Mouse (Mus musculus): Measurements from ENCODE around the gene Dnah10. TPM values are rescaled to one million over a fixed set of nuclear protein-coding genes. Genes with fewer than 3 reads are reported as not detected.

The Dnah10 gene
- total RNA-seq, 1 experiment from 2014 or later: 3.2 TPM

DNA sequence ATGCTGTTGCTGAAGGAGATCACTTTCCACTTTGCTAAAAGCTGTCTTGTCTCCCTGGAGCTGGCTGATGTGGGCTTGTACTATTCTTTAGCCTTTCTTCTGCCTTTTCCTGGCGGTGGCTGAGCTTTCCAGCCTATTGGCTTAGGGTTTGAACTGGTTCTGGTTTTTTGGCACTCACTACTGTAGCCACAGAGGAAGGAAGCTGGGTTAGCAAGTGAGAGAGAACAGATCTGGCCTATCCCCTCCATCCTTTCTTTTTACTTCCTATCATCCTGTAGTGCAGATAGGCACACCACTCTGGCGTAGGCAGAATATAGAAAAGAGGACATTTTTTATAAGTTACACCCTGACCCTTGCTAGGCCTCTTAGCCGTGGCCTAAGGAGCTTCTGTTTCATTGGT, 148.2 kb downstream of the Dnah10 start:
- no peak for DNase-seq

DNA sequence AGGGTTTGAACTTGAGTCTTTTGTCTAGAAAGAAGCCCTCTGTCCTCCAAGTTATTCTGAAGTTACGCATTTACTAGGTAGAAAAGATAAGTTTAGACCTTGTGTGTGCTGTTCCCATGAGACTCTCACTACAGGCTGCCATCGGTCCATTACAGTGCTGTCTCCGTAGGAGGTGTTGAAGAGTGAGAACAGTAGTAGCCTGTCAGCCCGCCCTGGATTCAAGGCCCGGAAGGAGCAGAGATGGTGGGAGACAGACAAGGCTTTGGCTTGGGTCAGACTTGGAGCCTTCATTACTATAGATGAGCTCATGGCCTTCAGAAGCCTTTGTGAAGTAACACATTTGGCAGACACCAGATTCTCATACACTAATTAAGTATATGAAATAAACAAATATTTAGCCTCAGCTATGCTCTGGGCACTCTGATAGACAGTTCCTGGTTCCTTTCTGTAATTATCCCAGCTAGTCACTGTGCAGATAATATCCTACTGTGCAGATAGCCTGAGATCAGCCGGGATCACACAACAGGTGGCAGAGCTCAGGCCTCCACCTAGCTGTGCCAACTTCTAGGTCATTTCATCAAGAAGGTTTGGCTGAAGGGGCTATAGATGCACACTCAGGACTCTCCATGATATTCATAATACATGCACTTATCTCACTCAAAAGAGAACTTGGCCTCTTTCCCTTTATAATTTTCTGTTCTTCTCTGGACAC, 149.2 kb downstream of the Dnah10 start:
- no peak for DNase-seq

DNA sequence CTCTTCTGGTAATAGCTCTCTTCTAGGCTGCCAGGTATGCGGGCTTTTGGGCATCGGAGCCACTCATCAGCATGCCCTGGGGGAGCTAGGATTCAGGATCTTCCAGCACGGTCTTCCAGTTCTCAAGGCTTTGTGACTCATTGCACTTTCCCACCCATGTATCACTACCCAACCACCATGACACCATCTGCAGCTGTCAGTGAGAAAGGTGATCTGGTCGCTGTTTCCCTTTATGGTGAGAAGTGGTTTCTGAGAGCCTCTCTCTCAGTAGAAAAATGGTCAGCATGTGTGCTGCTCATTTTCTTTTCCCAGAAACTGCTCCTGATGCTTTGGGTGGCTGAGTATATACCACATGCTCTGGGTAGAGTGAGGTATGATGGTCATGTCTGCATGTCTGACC, 154.4 kb downstream of the Dnah10 start:
- no peak for DNase-seq

DNA sequence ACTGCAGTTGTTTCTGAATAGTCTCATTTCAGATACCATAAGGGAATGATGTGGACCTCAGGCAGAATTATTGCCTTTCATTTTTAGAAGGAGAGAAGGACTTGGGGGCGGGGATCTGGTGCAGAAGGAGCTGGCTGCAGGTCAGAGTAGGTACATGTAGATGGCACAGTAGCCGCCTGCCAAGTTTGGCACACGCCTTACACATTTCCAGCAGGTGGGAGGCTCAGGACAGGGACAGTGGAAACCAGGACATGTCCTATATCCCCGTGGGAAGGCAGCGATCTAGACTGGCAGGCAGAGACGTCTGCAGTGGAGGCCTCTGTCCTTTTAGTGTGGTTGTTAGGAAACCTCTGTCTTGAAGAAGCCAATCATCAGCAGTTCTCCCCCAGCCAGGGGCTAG, 154.9 kb downstream of the Dnah10 start:
- DNase-seq: no peak

DNA sequence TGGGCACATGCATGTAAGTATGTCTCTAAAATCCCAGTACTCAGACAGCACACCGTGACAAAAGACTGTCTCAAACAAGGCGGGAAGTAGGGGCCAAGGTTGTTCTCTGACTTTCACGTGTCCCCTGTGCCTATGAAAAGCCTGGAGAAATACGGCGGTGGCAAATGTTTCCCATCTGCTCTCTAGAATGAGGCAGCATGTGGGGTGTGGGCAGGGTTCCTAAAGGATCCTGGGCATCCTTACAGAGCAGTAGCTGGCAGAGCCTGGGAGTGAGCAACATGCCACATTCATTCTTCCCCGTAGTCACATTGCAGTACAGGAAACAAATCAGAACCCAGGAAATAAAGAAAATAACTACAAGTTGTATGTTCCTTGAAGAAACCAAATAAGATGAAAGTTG, 159.0 kb downstream of the Dnah10 start:
- DNase-seq: no peak

Other genes with a start within 250 kb of the Dnah10 start
- gene Rilpl2, start 246.7 kb upstream of the Dnah10 start, total RNA-seq (2021): 27.0 TPM in 2 replicates
- gene Snrnp35, start 242.0 kb upstream of the Dnah10 start, total RNA-seq (2021): 20.7 TPM in 2 replicates
- gene Rilpl1, start 193.7 kb upstream of the Dnah10 start, total RNA-seq (2021): 15.1 and 17.7 TPM in 2 replicates
- gene Tmed2, start 184.4 kb upstream of the Dnah10 start, total RNA-seq (2021): 186 and 197 TPM in 2 replicates
- 14.8 and 15.5 TPM in 2 replicates for gene Ddx55, start 172.2 kb upstream of the Dnah10 start, total RNA-seq (2021)
- 42.1 and 48.3 TPM in 2 replicates for gene Eif2b1, start 146.0 kb upstream of the Dnah10 start, total RNA-seq (2021)
- 34.5 and 46.1 TPM in 2 replicates for gene Gtf2h3, start 145.9 kb upstream of the Dnah10 start, total RNA-seq (2021)
- gene Atp6v0a2, start 96.5 kb upstream of the Dnah10 start, total RNA-seq (2021): 54.0 and 83.7 TPM in 2 replicates
- gene Ccdc92, start 137.3 kb downstream of the Dnah10 start, total RNA-seq (2021): 5.2 TPM in 2 replicates
- gene Zfp664, start 137.6 kb downstream of the Dnah10 start, total RNA-seq (2021): 50.1 and 52.9 TPM in 2 replicates